Mouse (Mus musculus): ENCODE data around the gene Cdh3.

- TF ChIP-seq CTCF (IDR thresholded peaks at IDR 0.05; ENCODE audit: borderline replicate concordance, extremely low read depth, insufficient read depth, insufficient read length) (no peak), POLR2A (IDR thresholded peaks at IDR 0.05; ENCODE audit: borderline replicate concordance, extremely low read depth, insufficient read depth, insufficient read length, poor library complexity, severe bottlenecking) (no peak)
Measured at GRCm38 (mm10) chr8:106606601-106607145, 96.0 kb downstream of the Cdh3 start.
